ENCODE assay signal across 28 mouse cellular contexts in genomic region chr2:76053748-76054331, GRCm38 (mm10).
DNase-seq lines count a peak whose midpoint lies in the region; ATAC-seq lines count a peak whose summit lies in the region.
"Had no signal": no experiment of that assay in that cellular context is flagged by ENCODE, and none has a peak within 500 bp of the region (broad histone marks: within the 10 kb centered on the region; RNA-seq: fewer than 3 reads in every experiment).

No protein-coding gene starts in this region.

- peaks cover 24% of the 10 kb centered on the region for H3K4me1 ChIP-seq in hindbrain, embryonic 13.5 days (replicated peaks)
- peaks cover 55% of the 10 kb centered on the region for H3K4me1 ChIP-seq in hindbrain, embryonic 10.5 days (replicated peaks)
- peaks cover 2% of the 10 kb centered on the region; the same call in 1 of the 2 replicates for H3K4me1 ChIP-seq in neural tube, embryonic 11.5 days (ENCODE audit: control insufficient read depth, insufficient read depth, low read length)
- peaks cover 12% of the 10 kb centered on the region; the same call in 1 of the 2 replicates for H3K4me1 ChIP-seq in neural tube, embryonic 15.5 days
- peaks cover 4% of the 10 kb centered on the region; the same call in 1 of the 2 replicates for H3K4me1 ChIP-seq in midbrain, embryonic 12.5 days
- peaks cover 11% of the 10 kb centered on the region for H3K4me1 ChIP-seq in midbrain, embryonic 14.5 days (ENCODE audit: control insufficient read depth, insufficient read depth, low read length)
- peaks cover 16% of the 10 kb centered on the region for H3K4me1 ChIP-seq in kidney, embryonic 15.5 days
- H3K4me1 ChIP-seq: forebrain, embryonic 15.5 days had no signal

- no peak overlapping the region for H3K4me2 ChIP-seq in hindbrain, embryonic 13.5 days
- no peak overlapping the region for H3K4me2 ChIP-seq in neural tube, embryonic 11.5 days (ENCODE audit: low read depth)
- H3K4me2 ChIP-seq in neural tube, embryonic 15.5 days, result no peak overlapping the region
- no peak overlapping the region for H3K4me2 ChIP-seq in midbrain, embryonic 12.5 days (replicated peaks)
- no peak overlapping the region for H3K4me2 ChIP-seq in midbrain, embryonic 14.5 days (ENCODE audit: low read length)
- no peak overlapping the region for H3K4me2 ChIP-seq in kidney, embryonic 15.5 days
- H3K4me2 ChIP-seq: embryonic facial prominence, embryonic 13.5 days; forebrain, embryonic 12.5 days; forebrain, embryonic 15.5 days; heart, embryonic 12.5 days; heart, embryonic 15.5 days; hindbrain, embryonic 15.5 days had no signal

- H3K27ac ChIP-seq in hindbrain, embryonic 13.5 days, result peak overlapping the region; percentile 76
- no peak overlapping the region; the same call in 1 of the 2 replicates for H3K27ac ChIP-seq in hindbrain, embryonic 10.5 days
- peak overlapping the region; percentile 58; the same call in 1 of the 2 replicates for H3K27ac ChIP-seq in neural tube, embryonic 11.5 days (ENCODE audit: low read depth, low read length)
- H3K27ac ChIP-seq in neural tube, embryonic 15.5 days (replicated peaks), result no peak overlapping the region
- H3K27ac ChIP-seq in midbrain, embryonic 12.5 days (replicated peaks), result peak overlapping the region; percentile 55
- peak overlapping the region; percentile 33 for H3K27ac ChIP-seq in midbrain, embryonic 14.5 days (replicated peaks; ENCODE audit: low read depth, low read length)
- H3K27ac ChIP-seq in kidney, embryonic 15.5 days, result no peak overlapping the region
- H3K27ac ChIP-seq: embryonic facial prominence, embryonic 10.5 days; embryonic facial prominence, embryonic 13.5 days; forebrain, embryonic 12.5 days; forebrain, embryonic 15.5 days; heart, embryonic 15.5 days; hindbrain, embryonic 15.5 days had no signal

- H3K9me3 ChIP-seq in hindbrain, embryonic 13.5 days, result no peaks in the 10 kb centered on the region
- no peaks in the 10 kb centered on the region for H3K9me3 ChIP-seq in hindbrain, embryonic 10.5 days
- H3K9me3 ChIP-seq in neural tube, embryonic 11.5 days (ENCODE audit: control insufficient read depth, low read length), result no peaks in the 10 kb centered on the region
- H3K9me3 ChIP-seq in neural tube, embryonic 15.5 days (replicated peaks), result no peaks in the 10 kb centered on the region
- no peaks in the 10 kb centered on the region for H3K9me3 ChIP-seq in midbrain, embryonic 12.5 days
- H3K9me3 ChIP-seq in midbrain, embryonic 14.5 days (ENCODE audit: control insufficient read depth, low read length), result no peaks in the 10 kb centered on the region
- H3K9me3 ChIP-seq in kidney, embryonic 15.5 days (replicated peaks), result no peaks in the 10 kb centered on the region
- H3K9me3 ChIP-seq: embryonic facial prominence, embryonic 10.5 days; embryonic facial prominence, embryonic 13.5 days; forebrain, embryonic 12.5 days; forebrain, embryonic 15.5 days; heart, embryonic 12.5 days; heart, embryonic 15.5 days; hindbrain, embryonic 15.5 days had no signal

- no peak for ATAC-seq in hindbrain, embryonic 13.5 days (ENCODE audit: low FRiP score)
- ATAC-seq in neural tube, embryonic 11.5 days (ENCODE audit: insufficient read depth, low FRiP score, low TSS enrichment), result 0 out of 2 replicates have a peak, but pooled peaks have one; percentile 41
- no peak for ATAC-seq in neural tube, embryonic 15.5 days (ENCODE audit: low FRiP score)
- peak; percentile 66; the same call in 1 of the 2 replicates for ATAC-seq in midbrain, embryonic 12.5 days (ENCODE audit: low FRiP score, low read depth)
- no peak for ATAC-seq in midbrain, embryonic 14.5 days (ENCODE audit: low FRiP score, low TSS enrichment)
- no peak for ATAC-seq in kidney, embryonic 15.5 days (replicated peaks; ENCODE audit: low FRiP score)
- ATAC-seq: CD4-positive, CD25-positive, alpha-beta regulatory T cell, adult 4 months; forebrain, embryonic 15.5 days had no signal

- no peak for DNase-seq in hindbrain, embryonic 10.5 days (ENCODE audit: low spot score)
- DNase-seq in neural tube, embryonic 11.5 days (ENCODE audit: low spot score), result no peak
- peak; percentile 46 for DNase-seq in midbrain, embryonic 14.5 days
- DNase-seq in left cerebral cortex, adult 18-20 months (ENCODE audit: low spot score in 2 of 2), result no peak
- DNase-seq: adrenal gland, adult 2 months; adrenal gland, postnatal 14 days; cerebellum, adult 11-12 months; cerebellum, adult 8-10 months; cerebellum, postnatal 10 days; cerebellum, postnatal 36 days; embryo, embryonic 11 days; gastrocnemius, postnatal 25 days; heart, adult 18-20 months; heart, postnatal 10 days; heart, postnatal 36 days had no signal

- H3K9ac ChIP-seq in hindbrain, embryonic 13.5 days, result no peak overlapping the region
- no peak overlapping the region for H3K9ac ChIP-seq in neural tube, embryonic 11.5 days (ENCODE audit: low read length)
- no peak overlapping the region for H3K9ac ChIP-seq in neural tube, embryonic 15.5 days (replicated peaks)
- H3K9ac ChIP-seq in midbrain, embryonic 12.5 days (replicated peaks), result no peak overlapping the region
- no peak overlapping the region for H3K9ac ChIP-seq in midbrain, embryonic 14.5 days (replicated peaks; ENCODE audit: low read length)
- no peak overlapping the region for H3K9ac ChIP-seq in kidney, embryonic 15.5 days
- H3K9ac ChIP-seq: embryonic facial prominence, embryonic 13.5 days; forebrain, embryonic 12.5 days; forebrain, embryonic 15.5 days; heart, embryonic 12.5 days; heart, embryonic 15.5 days; hindbrain, embryonic 15.5 days had no signal

- WGBS in hindbrain, embryonic 13.5 days, result 54% methylated on average over 14 of the region's 14 CpGs
- WGBS in hindbrain, embryonic 10.5 days, result 87% methylated on average over 14 of the region's 14 CpGs
- 76% methylated on average over 14 of the region's 14 CpGs for WGBS in neural tube, embryonic 11.5 days
- 55% methylated on average over 14 of the region's 14 CpGs for whole genome bisulfite sequencing in neural tube, embryonic 15.5 days
- WGBS in midbrain, embryonic 12.5 days, result 64% methylated on average over 14 of the region's 14 CpGs
- 43% methylated on average over 14 of the region's 14 CpGs for WGBS in midbrain, embryonic 14.5 days
- WGBS in kidney, embryonic 15.5 days, result 84% methylated on average over 14 of the region's 14 CpGs

- no peaks in the 10 kb centered on the region for H3K36me3 ChIP-seq in hindbrain, embryonic 13.5 days
- no peaks in the 10 kb centered on the region for H3K36me3 ChIP-seq in hindbrain, embryonic 10.5 days
- no peaks in the 10 kb centered on the region for H3K36me3 ChIP-seq in neural tube, embryonic 11.5 days (ENCODE audit: control insufficient read depth, insufficient read depth, low read length)
- H3K36me3 ChIP-seq in neural tube, embryonic 15.5 days, result no peaks in the 10 kb centered on the region
- no peaks in the 10 kb centered on the region for H3K36me3 ChIP-seq in midbrain, embryonic 12.5 days
- no peaks in the 10 kb centered on the region for H3K36me3 ChIP-seq in midbrain, embryonic 14.5 days (ENCODE audit: control insufficient read depth, insufficient read depth, low read length)
- no peaks in the 10 kb centered on the region for H3K36me3 ChIP-seq in kidney, embryonic 15.5 days
- H3K36me3 ChIP-seq: embryonic facial prominence, embryonic 10.5 days; embryonic facial prominence, embryonic 13.5 days; forebrain, embryonic 12.5 days; forebrain, embryonic 15.5 days; heart, embryonic 12.5 days; heart, embryonic 15.5 days; hindbrain, embryonic 15.5 days had no signal

- H3K27me3 ChIP-seq in hindbrain, embryonic 13.5 days, result no peaks in the 10 kb centered on the region
- H3K27me3 ChIP-seq in hindbrain, embryonic 10.5 days (ENCODE audit: insufficient read depth, poor library complexity, severe bottlenecking), result peaks cover 14% of the 10 kb centered on the region; the same call in 1 of the 2 replicates
- H3K27me3 ChIP-seq in neural tube, embryonic 11.5 days (ENCODE audit: control insufficient read depth, insufficient read depth, low read length), result no peaks in the 10 kb centered on the region
- H3K27me3 ChIP-seq in neural tube, embryonic 15.5 days (replicated peaks), result no peaks in the 10 kb centered on the region
- H3K27me3 ChIP-seq in midbrain, embryonic 12.5 days, result no peaks in the 10 kb centered on the region
- no peaks in the 10 kb centered on the region; the same call in 1 of the 2 replicates for H3K27me3 ChIP-seq in midbrain, embryonic 14.5 days (ENCODE audit: control insufficient read depth, insufficient read depth, low read length)
- no peaks in the 10 kb centered on the region for H3K27me3 ChIP-seq in kidney, embryonic 15.5 days
- H3K27me3 ChIP-seq: embryonic facial prominence, embryonic 13.5 days; forebrain, embryonic 12.5 days; forebrain, embryonic 15.5 days; heart, embryonic 12.5 days; heart, embryonic 15.5 days; hindbrain, embryonic 15.5 days had no signal

- H3K4me3 ChIP-seq in hindbrain, embryonic 13.5 days, result no peak overlapping the region
- H3K4me3 ChIP-seq in hindbrain, embryonic 10.5 days, result no peak overlapping the region
- no peak overlapping the region for H3K4me3 ChIP-seq in neural tube, embryonic 11.5 days (ENCODE audit: low read depth, low read length)
- H3K4me3 ChIP-seq in neural tube, embryonic 15.5 days (replicated peaks), result no peak overlapping the region
- H3K4me3 ChIP-seq in midbrain, embryonic 12.5 days, result no peak overlapping the region
- no peak overlapping the region for H3K4me3 ChIP-seq in midbrain, embryonic 14.5 days (replicated peaks; ENCODE audit: low read depth, low read length)
- no peak overlapping the region for H3K4me3 ChIP-seq in kidney, embryonic 15.5 days (replicated peaks)
- H3K4me3 ChIP-seq: embryonic facial prominence, embryonic 10.5 days; embryonic facial prominence, embryonic 13.5 days; erythroblast, embryonic 14.5 days; forebrain, embryonic 12.5 days; forebrain, embryonic 15.5 days; heart, embryonic 12.5 days; heart, embryonic 15.5 days; hindbrain, embryonic 15.5 days had no signal

Comparison
In these comparisons a context has a peak if more than half of its experiments do, and no peak if none do; other contexts are left out.
1. ATAC-seq: peak in neural tube, embryonic 11.5 days (single experiment) and midbrain, embryonic 12.5 days (single experiment); none in hindbrain, embryonic 13.5 days (single experiment), neural tube, embryonic 15.5 days (single experiment), midbrain, embryonic 14.5 days (single experiment) and kidney, embryonic 15.5 days (single experiment).
2. H3K27ac ChIP-seq: peak in hindbrain, embryonic 13.5 days (single experiment), neural tube, embryonic 11.5 days (single experiment), midbrain, embryonic 12.5 days (single experiment) and midbrain, embryonic 14.5 days (single experiment); none in hindbrain, embryonic 10.5 days (single experiment), neural tube, embryonic 15.5 days (single experiment) and kidney, embryonic 15.5 days (single experiment).